Mouse (Mus musculus) lung, postnatal 0 days (tissue): ENCODE measurements around the gene Slc16a6.

Source experiments
- CTCF ChIP-seq: IDR thresholded peaks from 2 replicates; pipeline ENCODE4 v1.5.1; 2016; ENCODE audit warnings: antibody characterized with exemption, mild to moderate bottlenecking
- EP300 ChIP-seq: IDR thresholded peaks from 2 replicates; pipeline ENCODE4 v1.6.1; 2016; ENCODE audit warnings: antibody characterized with exemption, mild to moderate bottlenecking, control low read depth

DNA sequence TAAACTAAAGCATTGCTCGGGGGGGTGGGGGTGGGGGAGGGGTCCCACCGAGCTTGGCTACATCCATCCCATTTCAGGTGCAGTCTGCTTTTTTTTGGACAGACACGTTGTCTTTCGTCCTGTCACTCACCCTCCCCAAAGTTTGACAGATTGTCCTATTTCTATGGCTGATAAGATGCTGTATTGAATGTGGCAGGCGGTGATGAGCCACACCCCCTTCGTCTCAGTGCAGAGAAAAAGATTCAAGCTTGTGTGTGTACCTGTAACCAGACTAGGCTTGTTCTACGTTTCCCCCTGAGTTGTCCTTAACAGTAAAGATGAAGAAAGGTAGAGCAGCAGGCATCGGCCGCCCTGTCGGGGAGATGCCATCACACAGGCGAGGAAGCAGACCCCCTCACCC is 22.2 kb downstream of the Slc16a6 start:
- TF ChIP-seq CTCF = no peak
- no peak for TF ChIP-seq EP300
